Mouse (Mus musculus) small intestine, adult 2 months (tissue): Measurements from ENCODE around the gene Thoc3. TPM values are rescaled to one million over a fixed set of nuclear protein-coding genes. Genes with fewer than 3 reads are reported as not detected.

Experiments
- H3K27ac ChIP-seq: fragments of 200-500 bp; 2 replicates; pipeline ENCODE4 v1.5.1; 2012; ENCODE audit warnings: low read depth, low read length, control low read depth, inconsistent platforms; ENCODE audit not compliant: insufficient read depth
- H3K27me3 ChIP-seq: fragments of 200-500 bp; 2 replicates; pipeline ENCODE4 v1.6.1; 2012; ENCODE audit warnings: mild to moderate bottlenecking, moderate library complexity, low read length, inconsistent platforms; ENCODE audit not compliant: control insufficient read depth, insufficient read depth
- H3K36me3 ChIP-seq: fragments of 200-500 bp; 2 replicates; pipeline ENCODE4 v1.6.1; 2012; ENCODE audit warnings: mild to moderate bottlenecking, low read length, control low read depth, inconsistent platforms; ENCODE audit not compliant: control insufficient read depth, insufficient read depth
- H3K4me1 ChIP-seq: fragments of 200-500 bp; 2 replicates; pipeline ENCODE4 v1.6.1; 2012; ENCODE audit warnings: low read length, inconsistent platforms, mixed read lengths; ENCODE audit not compliant: control insufficient read depth, insufficient read depth, insufficient read length
- H3K4me3 ChIP-seq: fragments of 200-500 bp; 2 replicates; pipeline ENCODE4 v1.5.1; 2012; ENCODE audit warnings: low read depth, mild to moderate bottlenecking, control low read depth, inconsistent platforms, low read length, moderate library complexity
- CTCF ChIP-seq: fragments of 200-500 bp; IDR thresholded peaks from 2 replicates; pipeline ENCODE4 v1.5.1; 2012; ENCODE audit warnings: low read depth, mild to moderate bottlenecking, control low read depth, inconsistent platforms, low read length, moderate library complexity, mixed read lengths; ENCODE audit not compliant: insufficient replicate concordance, insufficient read length; ENCODE audit errors: extremely low read depth
- POLR2A ChIP-seq: fragments of 200-500 bp; IDR thresholded peaks from 2 replicates; pipeline ENCODE4 v1.6.1; 2012; ENCODE audit warnings: low read depth, mild to moderate bottlenecking, control low read depth, inconsistent platforms, low read length, moderate library complexity
- WGBS: fragments of 180-500 bp; shearing (Covaris S2); methylation state at CpG from one replicate; pipeline ENCODE4 v1.1.7; 2018; 5-methylcytosine and 5-hydroxymethylcytosine counted together
- polyA plus RNA-seq: library from polyadenylated mRNA; depleted of rRNA; stranded (reverse); fragments of >200 nt; gene quantifications from 2 replicates; pipeline ENCODE4 v1.2.3, GENCODE M21; 2012; rRNA removed

Thoc3 gene
- polyA plus RNA-seq, 1 experiment, result 29.7 TPM

DNA sequence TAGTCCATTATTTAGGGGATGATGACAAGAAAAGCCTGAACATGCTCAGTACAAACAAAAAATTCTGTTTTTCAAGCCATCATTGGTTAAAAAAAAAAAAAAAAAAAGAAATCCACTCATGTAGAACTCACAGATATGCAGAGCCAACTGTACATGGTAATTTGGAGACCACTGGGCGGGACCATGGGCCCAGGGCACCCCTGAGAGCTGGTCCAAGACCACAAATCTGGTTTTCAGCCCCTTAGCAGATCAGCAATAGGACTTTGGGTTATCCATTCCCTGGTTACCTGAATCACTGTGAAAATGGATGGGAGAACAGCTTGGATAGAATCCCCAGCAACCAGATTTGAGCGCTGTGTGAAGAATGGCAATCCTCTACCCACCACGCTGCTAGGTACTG, 57.0 kb downstream of the Thoc3 start:
- WGBS, result 96% methylated on average over 3 of the region's 3 CpGs
- H3K4me1 ChIP-seq, result no peaks in the 10 kb centered on the region
- no peaks in the 10 kb centered on the region for H3K36me3 ChIP-seq
- H3K27me3 ChIP-seq, result no peaks in the 10 kb centered on the region
- TF ChIP-seq CTCF (no peak), POLR2A (no peak)
- H3K27ac ChIP-seq, result no peak overlapping the region
- no peak overlapping the region for H3K4me3 ChIP-seq

Other genes starting within 250 kb of the Thoc3 start
- gene Cplx2, start 97.5 kb downstream of the Thoc3 start, polyA plus RNA-seq, result 3.1 and 5.5 TPM in 2 replicates
- gene Simc1, start 34.9 kb upstream of the Thoc3 start, polyA plus RNA-seq, result 2.1 and 4.0 TPM in 2 replicates
- 76.2 and 166 TPM in 2 replicates for gene 4833439L19Rik, start 96.6 kb upstream of the Thoc3 start, polyA plus RNA-seq
- gene Arl10, start 106.2 kb upstream of the Thoc3 start, polyA plus RNA-seq, result 6.6 and 11.4 TPM in 2 replicates
- gene Nop16, start 121.2 kb upstream of the Thoc3 start, polyA plus RNA-seq, result 2.3 and 2.4 TPM in 2 replicates
- gene Higd2a, start 121.4 kb upstream of the Thoc3 start, polyA plus RNA-seq, result 93.9 and 163 TPM in 2 replicates
- 34.7 and 84.6 TPM in 2 replicates for gene Cltb, start 142.5 kb upstream of the Thoc3 start, polyA plus RNA-seq
- gene Faf2, start 152.9 kb upstream of the Thoc3 start, polyA plus RNA-seq, result 11.1 and 14.5 TPM in 2 replicates
- gene Rnf44, start 225.1 kb upstream of the Thoc3 start, polyA plus RNA-seq, result 206 and 318 TPM in 2 replicates
- 473 and 1,001 TPM in 2 replicates for gene Cdhr2, start 232.6 kb upstream of the Thoc3 start, polyA plus RNA-seq